Mouse (Mus musculus) c-Kit-positive CD71-negative TER-119-negative erythroid progenitor cells, embryonic 14.5 days (primary cell): ENCODE measurements at regions not wholly inside any gene's neighbourhood (a gene's known extent, or its start where the extent isn't known, plus 50 kb on each side); places are given as distances from the start of the nearest gene placed in this dataset.

ENCODE experiments used
- DNase-seq: peaks from one replicate; pipeline ENCODE4 v3.0.0-alpha.2; 2013; ENCODE audit warnings: low read depth

DNA sequence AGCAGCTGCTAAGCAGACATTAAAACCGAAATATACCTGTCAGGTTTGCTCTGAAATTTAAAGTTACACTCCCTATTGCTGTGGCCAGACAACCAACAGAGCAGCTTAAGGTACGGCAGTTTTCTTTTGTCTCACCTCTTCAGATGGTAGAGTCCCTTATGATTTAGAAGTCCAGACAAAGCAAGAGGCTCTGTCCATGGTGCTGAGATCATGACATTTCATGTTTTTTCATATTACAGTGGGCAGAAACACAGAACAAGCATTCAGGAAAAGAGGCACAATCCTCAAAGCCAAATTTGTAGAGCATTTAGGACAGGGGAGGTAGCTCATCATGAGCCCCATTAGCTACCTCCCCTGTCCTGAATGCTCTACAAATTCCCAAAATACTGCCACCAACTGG lies 620.0 kb downstream of the Dnah5 start:
- DNase-seq = peak; percentile 0

- no peak for DNase-seq
These were observed 631.3 kb downstream of the Dnah5 start for GRCm38 (mm10) chr15:28834831-28835230.

- no peak for DNase-seq
These were observed 636.8 kb downstream of the Dnah5 start for GRCm38 (mm10) chr15:28840322-28840721.

GRCm38 (mm10) chr15:28856419-28856818 lies 652.9 kb downstream of the Dnah5 start:
- no peak for DNase-seq

GRCm38 (mm10) chr15:28858176-28858575 lies 654.6 kb downstream of the Dnah5 start:
- DNase-seq = no peak

- DNase-seq = no peak
These were observed 660.5 kb downstream of the Dnah5 start for GRCm38 (mm10) chr15:28864101-28864500.

GRCm38 (mm10) chr15:28864913-28865312 lies 661.4 kb downstream of the Dnah5 start:
- no peak for DNase-seq

DNA sequence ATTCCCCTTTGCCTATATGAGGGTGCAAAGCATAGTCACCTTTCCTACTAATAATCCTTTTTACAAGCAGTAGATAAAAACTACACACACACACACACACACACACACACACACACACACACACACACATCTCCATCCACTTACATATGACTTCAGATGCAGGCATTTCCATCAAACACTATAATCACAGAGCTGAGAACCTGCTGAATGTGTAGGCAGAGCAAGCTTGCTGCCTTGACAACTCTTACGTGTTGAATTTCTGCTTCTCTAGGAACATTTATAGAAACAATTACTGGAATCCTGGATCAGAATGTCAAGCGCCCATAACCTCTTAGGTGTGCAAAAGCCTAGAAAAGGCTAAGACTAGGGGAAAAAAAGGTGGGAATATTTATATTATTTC lies 669.4 kb downstream of the Dnah5 start:
- no peak for DNase-seq

- no peak for DNase-seq
These were observed 692.8 kb downstream of the Dnah5 start for GRCm38 (mm10) chr15:28896248-28896808.

- DNase-seq = no peak
These were observed 718.9 kb downstream of the Dnah5 start for GRCm38 (mm10) chr15:28922437-28922836.

- no peak for DNase-seq
These were observed 744.7 kb downstream of the Dnah5 start for GRCm38 (mm10) chr15:28948245-28948644.
